Mouse (Mus musculus): ENCODE data around the gene Oaz1. TPM values are rescaled to one million over a fixed set of nuclear protein-coding genes. Genes with fewer than 3 reads are reported as not detected.

Gene Oaz1
- polyA plus RNA-seq, 1 experiment = 331 TPM

DNA sequence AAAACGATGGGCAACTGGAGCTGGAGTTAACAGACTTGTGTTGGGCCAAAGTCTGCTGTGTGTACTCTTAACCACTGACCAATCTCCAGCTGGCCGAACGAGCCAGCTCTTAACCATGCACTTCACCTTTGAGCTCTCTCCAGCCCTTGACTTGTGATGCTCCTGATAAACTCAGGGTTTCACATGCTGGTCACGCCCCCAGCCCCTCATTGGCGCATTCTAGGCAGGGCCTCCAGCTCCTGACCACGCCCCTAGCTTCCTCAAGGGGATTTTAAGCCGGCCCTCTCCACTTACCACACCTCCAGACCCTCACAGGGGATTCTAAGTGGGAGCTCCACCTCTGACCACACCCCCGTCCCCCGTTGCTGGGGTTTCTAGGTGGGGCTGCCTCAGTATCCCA lies 4.7 kb downstream of the Oaz1 start:
- TF ChIP-seq CTCF (IDR thresholded peaks at IDR 0.05; ENCODE audit: borderline replicate concordance, insufficient read depth, low read length) = no peak
- no peak for TF ChIP-seq POLR2A (IDR thresholded peaks at IDR 0.05; ENCODE audit: low read depth, low read length)
- H3K4me1 ChIP-seq (ENCODE audit: control insufficient read depth, insufficient read depth, low read length) = no peaks in the 10 kb centered on the region
- H3K4me3 ChIP-seq (ENCODE audit: insufficient read depth, low read length) = no peak overlapping the region
- no peak overlapping the region for H3K27ac ChIP-seq (ENCODE audit: insufficient read depth, low read length)

DNA sequence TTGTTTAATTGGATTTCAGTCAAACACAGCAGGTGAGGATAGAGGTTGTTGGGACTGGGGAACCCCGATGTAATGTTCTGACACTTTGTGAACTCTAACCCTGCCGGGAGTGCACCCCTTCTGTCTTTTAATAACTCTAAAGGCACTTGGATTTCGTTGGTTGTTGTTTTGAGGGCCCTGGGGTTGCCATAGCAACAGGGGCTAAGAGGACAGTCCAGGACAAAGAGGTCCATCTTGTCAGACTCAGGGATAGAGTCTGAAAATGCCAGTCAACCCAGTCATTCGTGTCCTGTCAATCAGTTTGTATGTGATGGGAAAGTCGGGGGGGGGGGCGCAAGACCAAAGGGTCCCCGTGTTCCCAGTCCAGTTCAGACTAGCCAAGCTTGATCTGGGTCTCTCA lies 6.4 kb downstream of the Oaz1 start:
- no peak overlapping the region for H3K4me3 ChIP-seq (ENCODE audit: insufficient read depth, low read length)
- no peak for TF ChIP-seq POLR2A (IDR thresholded peaks at IDR 0.05; ENCODE audit: low read depth, low read length)
- no peak for TF ChIP-seq CTCF (IDR thresholded peaks at IDR 0.05; ENCODE audit: borderline replicate concordance, insufficient read depth, low read length)
- no peak overlapping the region for H3K27ac ChIP-seq (ENCODE audit: insufficient read depth, low read length)
- no peaks in the 10 kb centered on the region for H3K4me1 ChIP-seq (ENCODE audit: control insufficient read depth, insufficient read depth, low read length)

GRCm38 (mm10) chr10:80835617-80836016 lies 9.2 kb downstream of the Oaz1 start:
- TF ChIP-seq CTCF (IDR thresholded peaks at IDR 0.05; ENCODE audit: borderline replicate concordance, insufficient read depth, low read length) = no peak
- TF ChIP-seq POLR2A (IDR thresholded peaks at IDR 0.05; ENCODE audit: low read depth, low read length) = no peak
- Histone ChIP-seq H3K4me3 (ENCODE audit: insufficient read depth, low read length) (no peak overlapping the region), H3K27ac (ENCODE audit: insufficient read depth, low read length) (no peak overlapping the region), H3K4me1 (ENCODE audit: control insufficient read depth, insufficient read depth, low read length) (no peaks in the 10 kb centered on the region)

GRCm38 (mm10) chr10:80836949-80837379 lies 10.5 kb downstream of the Oaz1 start:
- H3K27ac ChIP-seq (ENCODE audit: insufficient read depth, low read length) = no peak overlapping the region
- TF ChIP-seq CTCF (IDR thresholded peaks at IDR 0.05; ENCODE audit: borderline replicate concordance, insufficient read depth, low read length) (no peak), POLR2A (IDR thresholded peaks at IDR 0.05; ENCODE audit: low read depth, low read length) (no peak)

DNA sequence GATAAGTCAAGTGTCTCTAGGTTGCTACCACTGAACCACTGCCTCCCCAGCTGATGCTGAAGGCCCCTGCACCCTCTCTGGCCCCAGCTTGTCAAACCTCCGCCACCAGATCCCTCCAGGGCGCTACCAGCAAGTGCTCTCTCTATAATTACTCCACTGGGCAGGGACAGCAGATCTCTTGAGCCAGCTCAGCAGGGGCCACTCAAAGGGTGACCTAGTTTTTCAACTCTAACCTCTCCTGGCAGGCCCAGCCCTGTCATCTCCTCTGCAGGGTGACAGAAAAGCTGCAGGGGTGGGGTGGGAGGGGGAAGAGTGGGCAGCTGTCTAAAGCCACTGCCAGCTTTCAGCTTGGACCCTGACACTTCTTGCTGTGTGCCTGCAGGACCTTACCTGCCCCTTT lies 11.4 kb downstream of the Oaz1 start:
- no peak overlapping the region for H3K27ac ChIP-seq (ENCODE audit: insufficient read depth, low read length)
- H3K4me3 ChIP-seq (ENCODE audit: insufficient read depth, low read length) = no peak overlapping the region
- TF ChIP-seq CTCF (IDR thresholded peaks at IDR 0.05; ENCODE audit: borderline replicate concordance, insufficient read depth, low read length) = no peak

More at GRCm38 (mm10) chr10:80836949-80837379, 10.5 kb downstream of the Oaz1 start:
- Histone ChIP-seq H3K4me1 (ENCODE audit: control insufficient read depth, insufficient read depth, low read length) (no peaks in the 10 kb centered on the region), H3K4me3 (ENCODE audit: insufficient read depth, low read length) (no peak overlapping the region)

DNA sequence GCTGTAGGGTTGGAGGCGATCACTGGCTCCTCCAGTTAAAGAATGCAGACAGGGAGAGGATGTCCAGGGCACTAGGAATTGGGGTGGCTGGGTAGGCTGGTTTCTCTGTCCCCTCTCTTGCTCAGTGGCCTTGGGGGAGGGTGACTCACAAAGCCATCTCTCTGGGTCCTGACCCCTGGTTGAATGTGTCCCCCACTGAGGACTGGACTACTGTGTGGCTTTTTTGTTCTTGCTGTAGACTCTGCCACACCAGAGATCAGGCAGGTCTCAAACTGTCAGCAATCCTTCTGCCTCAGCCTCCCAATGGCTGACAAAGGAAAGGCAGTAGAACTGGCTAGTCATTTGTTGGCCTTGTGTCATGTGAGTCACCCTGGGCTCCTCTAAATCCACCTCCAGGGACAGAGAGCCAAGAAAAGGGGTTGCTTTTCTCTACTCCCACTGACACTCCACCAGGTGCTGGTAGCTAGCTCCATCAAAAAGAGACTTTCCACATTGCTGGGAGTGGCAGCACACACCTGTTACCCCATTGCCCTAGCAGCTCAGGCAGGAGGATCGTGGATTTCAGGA lies 12.0 kb downstream of the Oaz1 start:
- no peak overlapping the region for H3K4me3 ChIP-seq (ENCODE audit: insufficient read depth, low read length)
- H3K4me1 ChIP-seq (ENCODE audit: control insufficient read depth, insufficient read depth, low read length) = no peaks in the 10 kb centered on the region
- TF ChIP-seq CTCF (IDR thresholded peaks at IDR 0.05; ENCODE audit: borderline replicate concordance, insufficient read depth, low read length) = no peak
- no peak for TF ChIP-seq POLR2A (IDR thresholded peaks at IDR 0.05; ENCODE audit: low read depth, low read length)
- H3K27ac ChIP-seq (ENCODE audit: insufficient read depth, low read length) = no peak overlapping the region

More for the DNA sequence above, 11.4 kb downstream of the Oaz1 start:
- H3K4me1 ChIP-seq (ENCODE audit: control insufficient read depth, insufficient read depth, low read length) = no peaks in the 10 kb centered on the region

GRCm38 (mm10) chr10:80839848-80840247 lies 13.4 kb downstream of the Oaz1 start:
- no peak overlapping the region for H3K4me3 ChIP-seq (ENCODE audit: insufficient read depth, low read length)
- H3K4me1 ChIP-seq (ENCODE audit: control insufficient read depth, insufficient read depth, low read length) = no peaks in the 10 kb centered on the region
- H3K27ac ChIP-seq (ENCODE audit: insufficient read depth, low read length) = no peak overlapping the region
- TF ChIP-seq CTCF (IDR thresholded peaks at IDR 0.05; ENCODE audit: borderline replicate concordance, insufficient read depth, low read length) (no peak), POLR2A (IDR thresholded peaks at IDR 0.05; ENCODE audit: low read depth, low read length) (no peak)

GRCm38 (mm10) chr10:80841685-80842084 lies 15.2 kb downstream of the Oaz1 start:
- Histone ChIP-seq H3K4me1 (ENCODE audit: control insufficient read depth, insufficient read depth, low read length) (0 out of 2 replicates have a peak, but pooled peaks cover 2% of the 10 kb centered on the region), H3K4me3 (ENCODE audit: insufficient read depth, low read length) (no peak overlapping the region), H3K27ac (ENCODE audit: insufficient read depth, low read length) (no peak overlapping the region)
- TF ChIP-seq POLR2A (IDR thresholded peaks at IDR 0.05; ENCODE audit: low read depth, low read length) (no peak), CTCF (IDR thresholded peaks at IDR 0.05; ENCODE audit: borderline replicate concordance, insufficient read depth, low read length) (no peak)

DNA sequence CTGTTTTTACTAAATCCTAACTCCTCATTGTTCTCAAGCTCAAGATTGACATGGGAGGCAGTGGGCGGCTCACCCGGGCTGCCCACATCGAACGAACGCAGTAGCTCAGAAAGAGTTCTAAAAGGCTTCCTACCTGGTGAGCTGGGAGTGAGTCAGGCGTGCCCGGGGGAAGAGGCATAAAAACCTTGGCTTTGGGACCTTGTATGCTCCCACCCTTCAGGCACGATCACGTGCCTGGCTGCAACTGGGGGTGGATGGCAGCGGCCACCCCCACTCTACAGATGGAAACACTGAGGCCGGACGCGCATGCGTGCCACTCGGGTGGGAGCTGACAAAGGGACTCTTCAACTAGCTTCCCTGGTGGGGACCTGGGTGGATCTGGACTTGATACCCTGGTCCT lies 15.9 kb downstream of the Oaz1 start:
- Histone ChIP-seq H3K4me1 (ENCODE audit: control insufficient read depth, insufficient read depth, low read length) (0 out of 2 replicates have a peak, but pooled peaks cover 2% of the 10 kb centered on the region), H3K27ac (ENCODE audit: insufficient read depth, low read length) (no peak overlapping the region), H3K4me3 (ENCODE audit: insufficient read depth, low read length) (no peak overlapping the region)
- TF ChIP-seq POLR2A (IDR thresholded peaks at IDR 0.05; ENCODE audit: low read depth, low read length) (no peak), CTCF (IDR thresholded peaks at IDR 0.05; ENCODE audit: borderline replicate concordance, insufficient read depth, low read length) (no peak)

DNA sequence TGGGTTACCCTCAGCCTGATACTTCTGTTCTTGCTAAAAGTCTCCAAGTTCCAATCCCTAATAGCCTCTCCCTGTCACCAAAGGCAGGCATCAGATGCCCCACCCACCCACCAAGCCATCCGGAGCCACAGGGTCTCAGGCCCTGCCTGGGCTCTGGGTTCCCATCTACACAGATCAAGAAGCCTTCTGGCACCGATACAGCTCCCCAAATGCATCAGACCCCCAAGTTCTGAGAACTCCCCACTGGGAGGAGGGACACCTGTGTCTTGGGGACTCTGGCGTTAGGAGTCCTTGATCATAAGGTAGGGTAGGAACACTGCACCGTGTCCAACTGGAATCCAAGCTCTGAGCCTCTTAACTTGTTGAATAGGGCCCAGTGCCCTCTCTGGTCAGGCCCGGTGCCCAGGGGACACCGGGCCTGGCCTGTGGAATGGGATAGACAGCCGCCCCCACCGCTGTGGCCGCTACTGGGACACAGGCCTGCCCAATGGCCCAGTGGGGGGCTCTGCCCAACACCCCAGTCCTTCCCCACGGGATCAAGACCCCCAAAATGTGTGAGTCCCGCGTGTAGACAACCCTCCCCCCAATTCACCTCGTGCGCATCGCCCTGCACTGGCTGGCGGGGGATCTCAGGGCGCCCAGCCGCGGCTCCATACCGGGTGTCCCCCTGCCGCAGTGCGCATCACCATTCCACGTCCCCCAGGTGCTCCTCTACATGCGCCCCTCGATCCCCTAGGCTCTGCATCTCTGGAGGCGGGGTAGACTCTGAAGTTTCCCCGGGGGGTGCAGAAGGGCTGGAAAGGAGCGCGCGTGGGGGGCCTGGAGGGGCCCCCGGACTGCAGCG lies 16.9 kb downstream of the Oaz1 start:
- Histone ChIP-seq H3K27ac (ENCODE audit: insufficient read depth, low read length) (no peak overlapping the region), H3K4me1 (ENCODE audit: control insufficient read depth, insufficient read depth, low read length) (0 out of 2 replicates have a peak, but pooled peaks cover 2% of the 10 kb centered on the region), H3K4me3 (ENCODE audit: insufficient read depth, low read length) (no peak overlapping the region)
- TF ChIP-seq POLR2A (IDR thresholded peaks at IDR 0.05; ENCODE audit: low read depth, low read length) (no peak), CTCF (IDR thresholded peaks at IDR 0.05; ENCODE audit: borderline replicate concordance, insufficient read depth, low read length) (no peak)

Measured in embryonic fibroblast, embryonic 13.5 days (primary cell).